Mouse (Mus musculus) adipose tissue, adult 10 weeks (tissue): ENCODE results near the gene Gm5622. TPM values are rescaled to one million over a fixed set of nuclear protein-coding genes. Genes with fewer than 3 reads are reported as not detected.

Source experiments
- polyA plus RNA-seq: library from polyadenylated mRNA; stranded (reverse); fragments of 350-450 nt; fragmentation: Illumina TruSeq; extraction: RNeasy Lipid Tissue Mini Kit (QIAGEN cat#74804); gene quantifications from one replicate; pipeline ENCODE4 v1.2.3, GENCODE M21; 2014; ENCODE audit warnings: low read depth, low replicate concordance

Gene Gm5622
- polyA plus RNA-seq, result not detected

GRCm38 (mm10) chr14:51552490-51552889, at the start of gene Gm5622:
Gene Gm5622, plus strand, starts transcription at chr14:51552790.

DNA sequence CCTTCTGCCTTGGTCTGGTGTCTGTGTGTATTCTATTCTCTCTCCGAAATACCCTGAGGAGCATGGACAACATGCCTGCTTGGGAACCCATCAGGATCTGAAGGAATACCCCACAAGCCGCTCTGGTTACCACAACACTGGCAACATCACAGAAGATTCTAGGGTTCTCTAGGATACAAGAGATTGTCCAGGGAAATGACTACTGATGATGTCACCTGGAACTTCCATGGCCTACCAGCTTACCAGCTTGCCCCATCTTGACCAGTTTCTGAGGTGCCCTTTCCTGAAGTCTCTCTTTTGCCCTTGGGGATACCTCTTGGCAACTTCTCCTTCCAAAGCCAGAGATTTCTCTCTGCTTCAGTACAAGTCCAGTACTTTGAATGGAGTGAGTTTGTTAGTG, 21.4 kb downstream of the Gm5622 start, which contains the start of gene Gm17175:
TSS of gene Gm17175 (minus strand) at position 101 of the 400 bp plus-strand sequence.

GRCm38 (mm10) chr14:51592039-51592438, 39.4 kb downstream of the Gm5622 start, which contains the start of gene Gm17174:
Gene Gm17174, minus strand, starts transcription at chr14:51592139.

DNA sequence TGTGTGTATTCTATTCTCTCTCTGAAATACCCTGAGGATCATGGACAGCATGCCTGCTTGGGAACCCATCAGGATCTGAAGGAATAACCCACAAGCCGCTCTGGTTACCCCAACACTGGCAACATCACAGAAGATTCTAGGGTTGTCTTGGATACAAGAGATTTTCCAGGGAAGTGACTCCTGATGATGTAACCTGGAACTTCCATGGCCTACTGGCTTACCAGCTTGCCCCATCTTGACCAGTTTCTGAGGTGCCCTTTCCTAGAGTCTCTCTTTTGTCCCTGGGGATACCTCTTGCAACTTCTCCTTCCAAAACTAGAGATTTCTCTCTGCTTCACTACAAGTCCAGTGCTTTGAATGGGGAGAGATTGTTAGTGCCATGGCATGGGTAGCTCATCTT, 58.6 kb downstream of the Gm5622 start, which contains the start of gene Gm17078:
TSS of gene Gm17078 (minus strand) at position 101 of the 400 bp plus-strand sequence.

DNA sequence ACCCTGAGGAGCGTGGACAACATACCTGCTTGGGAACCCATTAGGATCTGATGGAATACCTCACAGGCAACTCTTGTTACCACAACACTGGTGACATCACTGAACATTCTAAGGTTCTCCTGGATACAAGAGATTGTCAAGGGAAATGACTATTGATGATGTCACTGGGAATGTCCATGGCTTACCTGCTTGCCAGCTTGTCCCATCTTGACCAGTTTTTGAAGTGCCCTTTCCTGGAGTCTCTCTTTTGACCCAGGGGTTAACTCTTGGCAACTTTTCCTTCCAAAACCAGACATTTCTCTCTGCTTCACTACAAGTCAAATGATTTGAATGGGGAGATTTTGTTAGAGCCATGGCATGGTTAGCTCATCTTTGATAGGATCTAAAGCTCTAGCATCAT, 83.0 kb downstream of the Gm5622 start, which contains the start of gene Gm4181:
TSS of gene Gm4181 (minus strand) at position 101 of the 400 bp plus-strand sequence.

GRCm38 (mm10) chr14:51695368-51695767, 142.8 kb downstream of the Gm5622 start, which contains the start of gene Gm17079:
Gene Gm17079, minus strand, starts transcription at chr14:51695468.

Other genes starting within 250 kb of the Gm5622 start
- not detected for gene Gm7247, start 191.0 kb upstream of the Gm5622 start, polyA plus RNA-seq
- not detected for gene Vmn2r88, start 142.0 kb upstream of the Gm5622 start, polyA plus RNA-seq
- not detected for gene Vmn2r89, start 100.9 kb upstream of the Gm5622 start, polyA plus RNA-seq
- gene Gm17175, start 21.3 kb downstream of the Gm5622 start, polyA plus RNA-seq, result not detected
- gene Gm17174, start 39.3 kb downstream of the Gm5622 start, polyA plus RNA-seq, result not detected
- not detected for gene Gm17078, start 58.5 kb downstream of the Gm5622 start, polyA plus RNA-seq
- 1.1 TPM for gene Gm4181, start 82.9 kb downstream of the Gm5622 start, polyA plus RNA-seq
- gene Gm17079, start 142.7 kb downstream of the Gm5622 start, polyA plus RNA-seq, result not detected
- 1.1 TPM for gene Gm5800, start 164.4 kb downstream of the Gm5622 start, polyA plus RNA-seq
- gene Ang4, start 220.8 kb downstream of the Gm5622 start, polyA plus RNA-seq, result not detected
- not detected for gene AY358078, start 247.3 kb downstream of the Gm5622 start, polyA plus RNA-seq